Mouse (Mus musculus): Measurements from ENCODE around the gene Slc1a2.

GRCm38 (mm10) chr2:102791641-102792040 lies 133.2 kb downstream of the Slc1a2 start:
- no peak for TF ChIP-seq USF1 (IDR thresholded peaks at IDR 0.05; ENCODE audit: low read depth)
- TF ChIP-seq CEBPB (IDR thresholded peaks at IDR 0.05; ENCODE audit: low read depth) = no peak
- TF ChIP-seq CTCF (IDR thresholded peaks at IDR 0.05; ENCODE audit: control insufficient read depth, insufficient read depth, insufficient read length) = no peak
